Mouse (Mus musculus) lung, postnatal 36 days (tissue): ENCODE measurements around the gene Xcl1.
"Not testable (repeated sequence)": the region's sequence is repeated elsewhere in the genome, so short reads cannot be mapped to it uniquely, and the experiment has no call there.

Experiments used
- DNase-seq: peaks from one replicate; pipeline ENCODE4 v3.0.0; 2022; ENCODE audit warnings: mixed read lengths

Xcl1 gene

DNA sequence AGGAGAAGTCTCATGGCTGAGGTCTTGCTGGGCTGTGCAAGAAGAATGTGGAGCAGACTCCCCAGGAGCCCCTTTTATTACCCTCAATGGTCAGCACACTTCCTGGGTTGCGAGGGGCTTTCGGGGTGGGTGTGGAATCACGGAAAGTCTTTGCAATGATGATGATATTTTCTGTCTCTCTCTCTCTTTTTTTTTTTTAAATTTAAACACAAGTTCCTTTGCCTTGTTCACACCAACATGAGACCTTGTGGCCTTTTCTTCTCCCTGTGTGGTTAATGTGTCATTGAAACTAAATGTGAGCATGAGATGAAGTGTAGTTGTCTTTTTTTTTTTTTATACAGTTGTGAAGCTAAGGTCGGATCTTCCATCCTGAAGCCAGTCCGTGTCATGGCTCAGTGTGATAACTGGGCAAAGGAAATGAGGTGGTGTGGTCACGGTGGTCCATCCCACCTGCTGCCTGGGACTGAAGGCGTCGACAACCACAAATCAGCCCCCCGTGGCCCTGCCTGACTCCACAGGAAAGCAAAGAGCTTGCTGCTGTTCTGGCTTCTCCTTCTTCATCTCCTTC, at the start of gene Xcl1:
Gene Xcl1, minus strand, starts transcription at position 51 of the 568 bp plus-strand sequence.
- DNase-seq: no peak

DNA sequence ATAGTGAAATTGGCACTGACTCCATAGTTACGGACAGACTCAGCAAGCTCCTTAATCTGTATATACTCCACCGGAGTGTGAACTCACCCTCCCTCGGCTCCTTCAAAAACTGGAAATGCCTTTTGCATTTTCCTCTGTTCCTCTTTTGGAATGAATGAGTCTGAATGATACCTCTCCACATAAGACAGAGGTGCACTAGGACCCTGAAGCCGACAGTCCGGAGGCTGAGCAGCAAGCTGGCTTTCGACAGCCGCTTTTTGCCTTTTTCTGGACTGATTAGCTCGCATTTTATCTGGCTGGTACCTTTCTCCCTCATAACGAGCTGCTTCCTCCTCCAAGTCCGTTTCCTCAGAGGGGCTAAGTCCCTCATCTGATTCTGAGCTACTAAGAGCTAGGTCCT, 49.4 kb upstream of the Xcl1 start:
- DNase-seq: not testable (repeated sequence)

DNA sequence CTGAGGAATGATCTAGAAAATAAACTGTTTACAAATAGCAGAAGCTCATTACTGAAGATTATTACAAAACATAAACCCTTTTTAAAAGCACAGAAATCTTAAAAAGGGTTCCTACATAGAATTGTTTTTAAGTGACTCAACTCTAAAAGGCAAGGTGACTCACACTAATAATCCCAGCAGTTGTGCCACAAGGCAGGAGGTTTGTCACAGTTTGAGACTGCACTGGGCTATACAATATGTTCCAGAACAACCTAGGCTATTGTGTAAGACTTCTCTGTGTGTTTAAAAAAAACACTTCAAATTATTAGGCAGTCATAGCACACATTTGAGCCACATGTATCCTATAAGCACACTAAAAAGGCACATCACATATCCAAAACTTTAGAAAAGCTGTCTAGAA, 42.0 kb upstream of the Xcl1 start:
- DNase-seq: no peak

DNA sequence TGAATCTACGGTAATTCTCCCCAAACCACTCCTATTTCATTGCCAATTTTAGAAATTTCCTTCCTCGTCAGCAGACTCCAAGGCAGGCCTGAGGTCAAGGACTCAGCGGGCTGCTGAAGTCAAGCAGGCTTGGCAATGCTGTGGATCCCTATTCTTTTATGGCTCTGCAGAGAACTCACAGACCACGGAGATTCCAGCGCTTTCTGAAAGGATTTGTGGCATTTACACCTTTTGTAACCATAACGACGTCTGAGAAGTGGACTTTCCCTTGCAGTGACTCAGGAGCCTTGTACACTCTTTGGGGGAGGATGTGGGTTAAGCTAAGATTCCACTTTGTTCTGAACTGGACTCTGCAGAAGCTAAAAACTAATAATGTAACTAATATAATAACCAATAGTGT, 40.4 kb upstream of the Xcl1 start:
- DNase-seq: no peak

DNA sequence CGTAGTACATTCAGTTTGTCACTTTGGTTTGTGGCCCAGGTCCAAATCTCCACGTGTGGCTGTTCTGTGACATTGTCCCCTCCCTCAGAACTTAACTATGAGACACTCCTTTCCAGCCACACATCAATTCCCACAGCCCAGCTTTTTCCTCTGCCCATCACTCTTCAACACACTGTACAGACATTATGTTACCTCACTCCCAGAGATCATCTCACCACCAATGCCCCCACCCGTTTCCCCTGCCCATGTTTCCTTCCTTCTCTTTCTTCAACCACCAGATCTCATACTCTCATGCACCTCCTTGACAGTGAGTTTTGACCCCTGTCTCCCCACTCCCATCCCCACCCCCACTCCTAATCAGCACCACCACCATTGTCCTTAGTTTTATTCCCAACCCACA, 39.9 kb upstream of the Xcl1 start:
- no peak for DNase-seq

DNA sequence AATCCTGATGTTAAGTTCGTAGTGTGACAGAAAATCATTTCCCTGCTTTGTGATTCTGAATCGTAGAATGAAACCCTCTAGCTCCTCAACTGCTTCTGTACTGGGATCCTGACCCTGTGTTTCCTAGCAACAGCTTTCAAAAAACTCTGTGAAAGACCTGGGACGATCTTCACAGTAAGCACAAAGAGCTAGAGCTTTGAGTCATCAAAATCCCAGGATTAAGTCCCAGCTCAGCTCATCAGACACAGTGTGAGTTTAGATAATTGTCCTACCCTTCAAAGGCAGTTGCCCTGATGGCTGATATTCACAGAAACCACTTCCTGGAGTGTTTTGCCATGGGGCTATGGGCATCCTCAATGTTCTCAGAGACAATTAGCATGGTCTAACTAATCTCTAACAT, 38.5 kb upstream of the Xcl1 start:
- DNase-seq: no peak

DNA sequence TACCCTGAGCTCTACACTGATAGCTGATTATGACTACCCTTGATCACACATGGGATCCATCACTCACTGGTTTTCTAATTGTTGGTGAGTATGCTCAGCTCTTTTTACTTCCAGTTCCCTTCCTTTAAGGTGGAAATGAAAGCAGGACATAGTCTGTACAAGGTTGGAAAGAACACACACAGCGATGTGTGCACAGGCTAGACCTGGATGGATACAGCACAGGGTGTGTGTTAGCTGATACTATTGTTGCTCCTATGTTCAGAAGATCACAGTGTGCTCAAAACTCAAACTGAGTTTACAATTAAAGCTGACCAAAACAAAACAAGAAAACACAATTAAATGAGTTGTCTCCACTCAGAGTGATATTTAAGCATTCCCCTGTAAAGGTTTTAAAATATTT, 38.0 kb upstream of the Xcl1 start:
- no peak for DNase-seq

DNA sequence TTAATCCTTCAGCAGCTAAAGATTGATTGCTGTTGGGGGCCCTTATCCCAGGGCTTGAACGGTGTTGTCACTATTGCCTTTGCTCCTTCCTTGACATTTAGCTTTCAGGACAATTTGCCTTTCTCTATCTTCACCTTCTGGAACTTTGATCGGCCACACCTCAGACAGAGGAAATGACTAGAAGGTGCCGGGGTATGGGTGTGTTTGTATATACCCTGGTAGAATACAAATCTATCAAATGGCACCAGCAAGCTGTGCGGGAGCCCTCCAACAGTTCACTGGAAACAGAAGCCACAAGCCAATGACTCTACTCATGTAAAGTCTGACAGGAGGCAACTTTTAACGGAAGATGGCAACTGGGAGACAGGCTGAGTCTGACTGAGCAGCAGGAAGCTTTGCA, 37.4 kb upstream of the Xcl1 start:
- no peak for DNase-seq

DNA sequence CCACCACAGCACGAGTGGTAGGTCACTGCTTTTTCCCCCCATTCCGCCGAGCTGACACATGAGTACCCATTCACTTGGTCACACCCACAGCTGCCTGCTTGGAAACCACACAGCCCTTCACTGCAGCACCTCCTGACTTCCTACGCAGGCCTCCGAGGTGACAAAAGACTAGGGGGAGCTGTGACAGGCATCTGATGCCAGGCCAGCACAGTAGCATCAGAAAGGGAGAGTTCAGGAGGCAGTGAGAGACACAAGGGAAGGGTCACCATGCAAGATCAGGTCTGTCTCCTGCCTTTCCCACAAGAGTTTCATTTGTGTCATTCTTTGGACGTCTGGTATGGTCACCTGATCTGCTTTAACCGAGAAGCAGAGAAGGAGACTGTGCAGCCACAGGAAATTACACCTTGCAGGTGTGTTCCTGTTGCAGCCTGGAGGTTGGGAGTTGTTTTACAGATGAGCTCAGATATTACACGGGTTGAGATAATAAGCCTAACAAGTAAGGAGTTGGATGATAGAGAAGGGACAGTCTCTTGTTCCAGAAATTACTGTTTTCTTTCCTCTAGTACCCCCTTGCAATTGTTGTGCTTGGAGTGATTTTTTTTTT, 30.9 kb upstream of the Xcl1 start:
- DNase-seq: no peak

DNA sequence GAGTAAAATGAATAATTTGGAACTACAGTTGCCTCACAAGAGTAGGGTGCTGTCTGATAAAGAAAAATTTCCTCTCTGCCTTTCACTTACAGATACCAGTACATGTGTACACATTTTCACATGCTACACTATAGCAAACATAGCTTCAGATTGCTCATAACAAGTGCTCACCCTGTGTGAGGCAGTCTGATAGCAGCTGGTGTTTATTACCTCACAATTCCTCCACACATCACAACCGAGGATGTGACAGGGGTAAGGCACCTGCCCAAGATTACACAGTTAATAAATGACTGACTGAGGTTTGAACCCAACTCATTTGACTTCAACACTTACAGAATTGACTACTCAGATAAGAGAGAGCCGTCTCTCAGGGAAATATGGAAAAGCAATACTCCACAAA, 25.3 kb upstream of the Xcl1 start:
- DNase-seq: no peak

DNA sequence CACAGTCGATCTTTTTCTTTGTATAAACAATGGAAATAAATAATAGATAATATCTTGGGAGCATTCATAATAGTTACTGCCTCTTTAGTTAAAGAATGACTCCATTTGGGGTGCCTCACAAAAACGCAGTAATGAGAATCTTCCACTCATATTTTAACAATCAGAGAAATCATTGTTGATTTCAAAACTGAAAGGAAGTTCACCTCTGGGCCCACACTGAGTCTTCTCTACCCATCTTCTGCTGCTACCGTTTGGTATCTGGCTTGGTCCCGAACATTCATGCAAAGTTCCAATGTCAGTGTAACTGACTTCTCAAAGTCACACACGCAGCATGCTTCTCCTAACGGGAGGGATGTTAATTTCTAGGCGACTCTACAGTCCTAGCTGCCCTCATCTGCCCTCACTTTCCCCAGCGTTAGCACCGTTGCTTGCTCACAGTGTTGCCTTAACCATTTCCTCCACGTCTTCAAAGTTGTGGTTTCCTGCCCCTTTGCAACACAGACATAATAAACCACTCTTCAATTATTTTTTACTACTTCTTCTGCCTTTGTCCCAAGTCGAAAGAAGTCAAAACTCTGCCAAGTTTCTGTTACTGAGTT, 24.6 kb upstream of the Xcl1 start:
- no peak for DNase-seq

DNA sequence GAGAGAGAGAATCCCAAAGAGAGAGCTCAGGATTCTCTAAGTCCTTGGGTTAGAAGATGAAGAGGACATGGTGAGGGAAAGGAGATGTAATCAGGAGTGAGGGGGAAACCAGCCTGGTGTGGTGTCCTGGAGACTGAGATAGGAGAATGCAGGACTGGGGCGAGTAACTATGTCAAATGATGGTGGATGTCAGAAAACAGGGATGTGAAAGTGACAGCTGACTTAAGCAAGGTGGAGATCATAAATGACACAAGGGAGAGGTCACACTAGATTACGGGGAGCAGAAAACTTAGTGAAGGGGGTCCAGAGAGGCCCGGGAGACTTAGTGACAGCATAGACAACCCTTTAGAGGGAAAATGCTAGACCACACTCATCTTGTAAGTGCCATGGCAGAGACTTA, 23.8 kb upstream of the Xcl1 start:
- DNase-seq: no peak

DNA sequence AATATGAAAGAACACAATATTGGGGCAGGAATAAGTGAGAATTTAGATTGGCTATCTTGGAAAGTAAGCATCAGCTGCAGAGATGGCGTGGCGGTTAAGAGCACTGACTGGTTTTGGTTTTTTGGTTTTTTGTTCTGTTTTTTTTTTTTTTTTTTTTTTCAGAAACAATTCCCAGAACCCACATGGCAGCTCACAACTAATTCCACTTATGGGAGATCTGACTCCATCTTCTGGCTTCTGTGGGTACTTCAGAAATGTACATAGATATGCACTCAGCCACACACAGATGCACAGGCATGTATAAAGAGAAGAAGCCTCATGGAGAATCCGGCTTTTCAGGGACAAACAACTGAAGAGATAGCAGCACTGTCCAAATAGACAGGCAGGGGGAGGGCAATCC, 22.6 kb upstream of the Xcl1 start:
- no peak for DNase-seq

DNA sequence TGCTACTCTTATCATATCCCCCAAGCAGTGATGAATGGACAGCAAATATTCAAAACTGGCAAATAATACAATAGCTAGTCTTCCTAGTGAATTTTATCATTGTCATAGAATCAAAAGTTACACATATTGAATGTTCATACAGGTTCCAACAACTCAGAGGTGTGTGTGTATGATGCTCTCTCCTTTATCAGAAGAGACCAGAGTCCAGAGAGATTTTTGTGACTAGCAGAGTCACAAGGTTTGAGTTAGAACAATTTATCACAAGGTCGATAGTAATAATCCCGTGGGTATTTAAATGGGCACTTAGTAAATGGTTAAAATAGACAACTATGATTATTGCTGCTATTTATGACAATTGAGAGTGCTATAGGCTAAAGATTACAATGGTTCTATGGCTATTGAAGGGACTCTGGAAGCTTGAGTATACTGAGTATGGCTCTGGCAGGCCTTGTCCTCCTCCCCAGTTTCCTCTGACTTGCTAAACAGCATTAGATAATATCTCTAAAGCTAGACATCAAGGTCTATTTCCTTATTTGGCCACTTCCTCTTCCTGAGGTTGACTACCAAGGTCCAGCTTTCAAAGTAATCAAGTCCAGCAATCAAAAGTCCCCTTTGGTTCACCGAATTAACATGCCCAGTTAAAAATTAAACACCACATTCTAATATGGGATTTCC, 21.5 kb upstream of the Xcl1 start:
- DNase-seq: no peak

DNA sequence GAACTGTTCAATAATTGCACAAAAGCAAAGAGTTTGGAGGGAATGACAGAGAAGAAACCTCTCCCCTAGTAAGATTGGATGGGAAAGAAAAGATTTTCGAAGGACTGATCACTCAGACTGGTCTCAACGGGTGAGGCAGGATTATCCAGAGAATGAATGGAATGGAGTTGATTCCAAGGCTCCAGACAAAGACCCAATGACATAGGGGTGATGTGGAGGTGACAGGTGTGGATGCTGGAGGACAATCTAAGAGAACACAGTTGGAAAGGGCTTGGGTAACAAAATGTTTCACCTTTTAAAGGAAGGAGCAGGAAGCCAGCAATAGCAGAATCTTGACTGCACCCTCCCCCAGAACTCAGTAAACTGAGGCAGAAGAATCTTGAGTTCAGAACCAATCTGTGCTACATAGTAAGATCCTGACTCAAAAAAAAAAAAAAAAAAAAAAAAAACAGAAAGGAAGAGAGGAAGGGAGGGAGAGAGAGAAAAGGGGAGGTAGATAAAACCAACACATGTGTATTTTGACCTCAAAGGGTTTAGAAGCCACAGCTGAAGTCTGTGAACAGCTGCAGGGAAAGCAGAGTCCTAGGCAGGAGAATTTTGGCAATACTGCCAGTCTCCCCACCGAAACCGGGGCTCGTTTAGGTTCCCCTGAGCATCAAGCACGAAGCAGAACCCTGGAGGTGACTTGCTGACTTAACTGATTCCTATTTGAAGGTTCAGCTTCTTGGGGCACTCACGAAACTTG, 20.3 kb upstream of the Xcl1 start:
- no peak for DNase-seq

DNA sequence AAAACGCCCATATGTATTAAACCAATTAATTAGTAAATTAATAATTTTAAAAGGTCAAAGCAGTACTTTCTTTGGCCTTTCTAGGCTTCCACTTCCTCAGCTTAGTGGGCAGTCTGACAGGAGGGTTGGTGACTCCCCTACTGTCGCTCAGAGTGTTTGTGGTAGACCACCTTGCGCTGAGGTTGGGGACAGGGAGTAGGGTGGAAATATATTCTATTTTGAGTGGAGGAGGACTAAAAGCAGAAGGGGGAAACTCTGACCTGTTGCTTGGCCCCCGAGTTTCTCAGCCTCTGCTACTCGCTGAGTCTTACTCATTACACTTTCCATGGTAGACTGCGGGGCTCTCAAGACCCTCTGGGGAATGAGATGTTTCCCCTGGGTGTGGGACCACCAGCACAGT, 18.2 kb upstream of the Xcl1 start:
- no peak for DNase-seq

DNA sequence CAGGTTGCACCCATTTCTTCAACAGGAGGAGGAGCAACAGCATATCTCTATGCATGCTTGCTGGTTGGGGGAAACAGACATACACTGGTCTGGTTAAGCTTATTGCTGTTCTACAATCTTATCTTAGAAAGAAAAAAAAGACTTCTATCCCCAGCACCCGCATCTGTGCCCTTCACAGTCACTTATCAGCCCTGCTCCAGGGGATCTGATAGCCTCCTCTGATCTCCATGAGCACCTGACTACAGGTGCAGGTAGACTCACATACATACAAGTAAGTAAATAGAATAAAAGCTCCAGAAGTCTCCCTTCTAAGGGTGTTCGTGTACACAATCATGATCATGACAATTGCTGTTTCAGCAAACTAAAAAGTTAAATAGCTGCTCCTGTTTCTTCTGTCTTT, 733 bp upstream of the Xcl1 start:
- no peak for DNase-seq

DNA sequence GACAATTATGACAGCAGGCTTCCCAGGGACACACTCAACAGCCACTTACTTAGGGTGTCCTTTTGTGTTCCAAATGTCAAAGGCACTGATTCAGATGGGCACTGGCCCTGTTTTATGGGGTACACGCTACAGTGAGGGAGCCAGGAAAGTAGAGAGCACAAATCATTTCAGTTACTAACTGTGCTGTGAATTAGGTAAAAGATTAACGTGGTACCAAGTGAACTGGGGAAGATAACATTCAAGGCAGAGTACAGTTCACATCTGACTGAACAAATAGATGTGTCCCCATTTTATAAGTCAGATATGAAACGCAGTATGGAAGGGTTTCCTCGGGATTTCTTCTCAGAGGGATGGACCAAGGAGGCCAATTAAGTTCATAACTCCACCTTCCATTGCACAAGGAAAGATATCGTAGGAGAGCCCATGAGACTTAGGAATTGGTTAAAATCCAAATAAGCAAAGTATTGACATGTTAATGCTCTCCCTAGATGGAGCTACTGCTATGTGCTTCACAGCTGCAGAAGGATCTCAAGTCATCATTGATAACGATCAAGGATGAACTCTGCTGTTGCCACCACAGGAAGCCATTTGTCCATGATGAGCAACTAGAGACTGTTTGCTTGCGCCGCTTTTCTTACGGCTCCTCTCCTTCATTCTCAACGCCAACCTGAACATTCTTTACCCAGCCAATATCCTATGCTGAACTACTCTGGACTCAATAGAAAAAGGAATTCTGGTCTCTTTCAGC, 1.7 kb downstream of the Xcl1 start:
- no peak for DNase-seq

DNA sequence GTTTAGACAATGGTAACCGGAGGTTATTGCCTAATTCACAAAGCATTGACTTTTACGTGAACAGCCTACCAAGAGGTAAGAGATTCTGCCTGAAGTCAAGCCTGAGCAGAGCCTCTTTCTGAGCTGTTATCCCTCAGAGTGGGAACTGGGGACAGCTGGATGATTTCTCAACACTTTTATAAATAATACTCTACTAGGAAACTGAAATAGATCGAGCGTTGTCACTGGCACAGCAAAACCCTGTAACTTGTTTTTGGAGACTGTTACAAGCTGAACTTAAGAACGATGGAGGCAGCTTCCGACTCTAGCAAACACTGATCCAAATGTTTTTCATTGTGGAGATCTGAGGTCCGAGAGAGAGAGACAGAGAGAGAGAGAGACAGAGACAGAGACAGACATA, 4.2 kb downstream of the Xcl1 start:
- peak; percentile 9 for DNase-seq

DNA sequence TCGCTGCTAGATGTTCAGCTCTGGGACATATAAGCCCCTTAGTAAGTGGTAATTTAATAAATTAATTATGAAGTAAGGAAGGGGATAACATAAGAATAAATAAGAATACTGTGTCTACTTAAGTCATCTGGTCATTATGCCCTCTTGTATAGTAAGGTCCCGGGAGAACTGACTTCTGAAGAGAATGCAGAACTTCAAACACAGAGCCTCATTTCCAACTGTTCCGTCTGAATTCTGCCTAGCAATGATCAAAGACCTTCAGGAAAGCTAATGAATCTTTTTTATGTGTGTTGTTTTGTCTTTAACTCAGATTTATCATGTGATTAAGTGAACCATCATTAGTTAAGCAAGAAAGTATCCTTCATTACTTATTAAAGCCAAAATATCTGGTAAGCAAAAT, 5.3 kb downstream of the Xcl1 start:
- DNase-seq: no peak

DNA sequence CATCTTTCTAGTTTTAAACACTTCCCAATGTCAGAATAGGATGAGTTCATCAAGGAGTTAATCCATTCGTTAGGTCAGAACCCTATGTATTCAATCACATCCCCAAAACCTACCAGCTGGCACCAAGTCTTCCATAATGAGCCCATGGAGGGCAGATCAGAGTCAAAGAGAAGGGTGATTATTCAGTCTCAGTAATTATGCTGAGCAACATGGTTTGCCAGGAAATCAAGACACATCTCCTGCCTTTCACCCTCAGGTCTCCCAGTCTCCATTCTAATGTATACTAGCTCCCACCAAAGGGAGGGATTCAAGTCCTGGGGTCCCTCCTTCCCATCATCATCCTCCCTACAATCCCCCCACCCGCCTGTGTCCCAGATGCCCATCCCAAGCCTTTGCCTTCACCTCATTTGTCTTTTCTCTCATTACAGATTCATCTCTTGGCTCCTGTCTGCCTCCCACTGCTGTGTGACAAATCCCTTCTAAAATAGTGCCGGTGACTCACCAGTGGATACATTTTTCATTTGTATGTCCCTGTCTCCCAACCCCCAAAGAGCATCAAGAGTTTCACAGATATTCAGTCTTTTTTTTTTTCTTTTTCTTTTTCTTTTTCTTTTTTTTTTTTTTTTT, 8.7 kb downstream of the Xcl1 start:
- DNase-seq: no peak

DNA sequence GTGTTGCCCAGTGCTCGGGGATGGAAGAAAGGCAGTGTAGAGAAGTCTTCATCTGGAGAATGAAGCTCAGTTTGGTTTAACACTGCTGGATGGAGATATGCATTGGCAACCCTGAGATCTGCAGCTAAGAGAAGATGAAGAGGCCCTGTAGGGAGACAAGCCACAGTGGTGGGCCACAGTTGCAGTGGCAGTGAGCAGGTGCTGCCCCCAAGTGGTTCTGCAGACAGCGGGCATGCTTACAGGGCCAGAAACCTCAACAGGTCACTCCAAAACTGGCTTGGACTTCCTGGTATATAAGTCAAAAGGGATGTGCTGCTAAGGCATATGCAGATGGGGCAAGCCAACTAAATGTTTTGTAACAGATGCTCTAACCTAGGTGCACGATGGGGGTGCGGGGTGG, 30.3 kb downstream of the Xcl1 start:
- peak; percentile 70 for DNase-seq
